Mouse (Mus musculus) urinary bladder, postnatal 25 days (tissue): ENCODE data around the gene Nf2.

Source experiments
- DNase-seq: peaks from one replicate; pipeline ENCODE4 v3.0.0; 2022; ENCODE audit warnings: low spot score

Nf2 gene

GRCm38 (mm10) chr11:4793006-4793405 is 56.3 kb downstream of the Nf2 start:
- DNase-seq, result no peak

- DNase-seq, result no peak
Measured at GRCm38 (mm10) chr11:4791549-4791948, 57.8 kb downstream of the Nf2 start.

DNA sequence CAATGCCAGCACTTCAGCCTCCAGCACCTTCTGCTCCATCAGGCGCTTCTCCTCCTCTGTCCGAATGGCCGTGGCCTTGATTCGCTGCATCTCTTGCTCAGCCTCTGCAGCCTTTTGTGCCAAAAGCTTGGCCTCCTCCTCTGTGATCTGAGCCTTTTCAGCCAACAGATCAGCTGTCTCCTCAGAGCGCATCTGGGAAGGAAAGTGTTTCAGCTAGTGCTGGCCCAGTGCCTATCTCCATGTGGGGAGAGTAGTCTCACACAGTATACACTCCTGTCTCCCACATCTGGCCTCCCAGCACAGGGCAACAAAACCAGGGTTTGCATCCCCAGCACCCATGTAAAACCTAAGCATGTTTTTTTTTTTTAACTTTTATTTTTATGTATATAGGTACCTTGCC is 59.6 kb downstream of the Nf2 start:
- no peak for DNase-seq

GRCm38 (mm10) chr11:4784629-4785142 is 64.7 kb downstream of the Nf2 start:
- DNase-seq, result no peak

DNA sequence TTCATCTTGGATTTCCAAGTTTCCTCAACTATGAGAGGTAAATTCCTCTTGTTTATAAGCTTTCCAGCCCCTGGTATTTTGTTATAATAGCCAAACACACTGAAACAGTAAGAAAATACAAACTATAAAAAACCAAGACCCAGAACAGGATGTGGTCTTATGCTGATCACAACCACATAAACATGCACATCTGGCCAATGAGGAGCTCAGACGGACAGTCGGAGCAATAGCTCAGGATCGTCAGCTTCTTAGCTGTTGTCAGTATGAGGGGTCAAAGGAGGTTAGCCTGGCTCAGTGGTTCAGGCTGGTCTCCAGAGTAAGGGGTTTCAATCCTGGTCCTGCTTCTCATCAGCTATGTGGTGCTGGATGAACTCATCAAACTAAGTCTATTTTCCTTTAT is 66.2 kb downstream of the Nf2 start:
- no peak for DNase-seq

- DNase-seq, result no peak
Measured at GRCm38 (mm10) chr11:4780927-4781326, 68.4 kb downstream of the Nf2 start.

DNA sequence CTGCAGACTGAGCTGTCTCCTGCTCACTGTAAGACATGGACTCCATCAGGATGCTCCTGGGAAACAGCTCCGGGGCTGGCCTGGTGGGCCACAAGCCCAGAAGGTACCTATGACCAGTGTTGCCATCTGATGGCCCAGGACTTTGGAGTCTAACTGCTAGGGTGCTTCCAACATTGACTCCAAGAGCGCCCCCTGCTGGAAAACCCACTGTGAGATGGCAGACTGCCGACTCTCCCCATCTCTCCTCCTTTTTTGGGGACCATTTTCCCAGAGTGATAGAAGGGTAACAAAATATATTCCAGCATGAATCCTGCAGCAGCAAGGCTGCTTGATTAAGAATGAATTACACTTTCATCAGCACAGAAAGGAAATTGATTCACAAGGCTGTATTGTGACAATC is 76.4 kb downstream of the Nf2 start:
- DNase-seq, result peak; percentile 80

GRCm38 (mm10) chr11:4771756-4772155 is 77.6 kb downstream of the Nf2 start:
- no peak for DNase-seq

DNA sequence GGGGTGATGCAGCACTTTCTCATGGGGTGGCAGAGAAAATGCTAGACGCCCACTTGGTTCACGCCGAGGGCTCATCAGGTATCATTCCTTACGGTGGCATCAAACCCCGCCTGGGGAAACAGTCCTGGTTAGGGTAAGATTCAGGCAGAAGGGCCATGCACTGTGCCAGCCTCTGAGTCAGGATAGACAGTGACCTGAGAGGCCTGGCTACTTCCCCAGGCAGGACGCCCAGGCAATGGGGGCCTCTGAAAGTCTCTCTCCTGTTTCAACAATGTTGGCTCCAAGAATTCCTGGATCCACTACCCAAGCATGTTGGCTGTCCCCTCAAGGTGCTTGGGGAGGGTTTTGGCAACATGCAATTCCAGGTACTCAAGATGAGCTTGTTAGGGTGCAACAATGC is 79.5 kb downstream of the Nf2 start:
- no peak for DNase-seq

- no peak for DNase-seq
Measured at GRCm38 (mm10) chr11:4769293-4769692, 80.0 kb downstream of the Nf2 start.

GRCm38 (mm10) chr11:4768399-4768798 is 80.9 kb downstream of the Nf2 start:
- DNase-seq, result no peak

DNA sequence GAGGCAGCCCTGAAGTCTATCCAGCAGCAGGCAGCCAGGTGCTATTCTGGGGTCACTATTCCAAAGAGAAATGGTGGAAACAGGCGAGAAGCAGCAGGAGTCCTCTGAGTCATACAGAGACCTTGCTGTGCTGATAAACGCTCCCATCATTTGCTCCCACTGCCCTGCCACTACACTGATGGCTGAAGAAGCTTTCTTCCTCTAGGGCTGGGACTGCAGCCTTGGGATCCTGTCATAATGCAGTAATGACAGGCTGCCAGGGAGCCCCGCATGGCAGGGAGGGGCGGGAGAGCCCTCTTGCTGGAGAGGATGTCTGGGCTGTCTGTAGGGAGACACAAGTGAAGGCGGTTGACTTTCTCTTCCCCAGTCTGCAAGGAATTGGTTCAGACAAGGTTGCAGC is 84.9 kb downstream of the Nf2 start:
- DNase-seq, result no peak

DNA sequence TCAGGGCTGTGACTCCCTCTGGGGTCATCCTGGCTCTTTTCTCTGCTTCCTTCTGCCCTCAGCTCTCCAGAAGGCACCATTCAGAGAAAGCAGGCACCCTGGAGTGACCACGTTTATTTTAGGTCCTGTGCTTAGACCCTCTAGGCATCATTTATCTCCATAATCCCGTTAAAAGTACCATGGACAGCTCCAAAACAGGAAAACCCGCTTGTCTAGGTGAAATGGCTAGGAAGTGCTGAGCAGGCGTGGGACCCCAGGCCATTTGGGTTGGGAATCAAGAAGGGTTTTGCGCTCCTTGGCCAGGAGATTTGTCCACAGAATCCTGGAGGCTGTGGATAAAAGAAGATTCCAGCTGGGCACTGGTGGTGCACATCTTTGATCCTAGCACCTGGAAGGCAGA is 85.7 kb downstream of the Nf2 start:
- no peak for DNase-seq

GRCm38 (mm10) chr11:4762511-4762910 is 86.8 kb downstream of the Nf2 start:
- no peak for DNase-seq

GRCm38 (mm10) chr11:4761991-4762390 is 87.3 kb downstream of the Nf2 start:
- DNase-seq, result no peak

- DNase-seq, result no peak
Measured at GRCm38 (mm10) chr11:4760438-4760837, 88.9 kb downstream of the Nf2 start.

DNA sequence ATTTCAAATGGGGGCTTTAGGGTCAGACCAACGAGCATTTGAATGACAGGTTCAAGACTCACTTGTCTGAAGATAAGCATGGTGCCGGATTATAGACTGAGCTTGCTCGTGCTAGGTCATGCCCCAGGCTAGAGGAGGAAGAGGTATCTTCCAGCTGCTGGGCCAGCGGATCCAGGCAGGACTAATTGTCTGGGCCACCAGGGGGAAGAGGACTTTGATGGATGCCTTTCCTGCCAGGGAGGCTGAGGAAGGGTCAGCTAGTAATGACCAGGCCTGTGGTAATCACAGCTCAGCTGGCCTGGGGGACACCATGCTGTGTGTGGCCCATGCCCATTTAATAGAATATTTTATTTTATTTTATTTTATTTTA is 91.6 kb downstream of the Nf2 start:
- DNase-seq, result no peak

DNA sequence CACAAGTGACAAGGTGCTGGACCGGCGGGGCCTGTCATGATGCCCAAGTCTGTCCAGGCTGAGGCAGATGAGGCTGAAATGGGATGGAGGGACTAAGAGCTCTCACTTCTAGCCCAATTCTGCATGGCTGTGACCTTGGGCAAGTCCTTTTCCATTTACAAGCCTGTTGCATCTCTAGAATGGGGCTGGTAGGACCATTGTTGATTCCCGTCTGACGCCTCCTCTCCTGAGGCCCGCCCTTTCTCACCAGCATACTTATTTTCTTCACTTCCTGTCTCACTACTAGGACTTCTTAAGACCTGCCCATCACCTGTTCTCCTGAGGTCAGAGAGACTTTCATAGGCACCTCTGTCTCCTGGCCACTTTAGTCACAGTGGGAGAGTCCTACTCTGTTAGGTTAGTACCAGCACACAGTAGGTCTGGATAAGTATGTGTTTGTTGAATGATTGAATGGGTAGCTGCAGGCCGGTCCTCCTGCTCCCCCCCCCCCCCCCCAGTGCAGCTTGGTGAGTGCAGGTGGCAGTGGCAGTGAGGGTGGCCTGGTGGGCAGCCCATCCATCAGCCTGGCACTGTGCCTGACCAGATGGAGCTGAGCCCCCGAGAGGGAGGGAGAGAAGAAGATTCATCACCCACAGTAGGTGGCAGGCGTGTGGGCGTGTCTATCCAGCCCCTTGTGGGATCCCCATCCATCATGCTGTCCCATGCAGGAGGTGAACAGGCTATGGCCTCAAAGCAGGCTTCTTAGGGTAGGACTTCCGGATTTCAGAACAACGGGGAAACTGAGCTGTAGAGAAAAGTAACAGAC is 92.2 kb downstream of the Nf2 start:
- DNase-seq, result no peak

- DNase-seq, result no peak
Measured at GRCm38 (mm10) chr11:4756460-4756859, 92.9 kb downstream of the Nf2 start.

- no peak for DNase-seq
Measured at GRCm38 (mm10) chr11:4754867-4755266, 94.5 kb downstream of the Nf2 start.

DNA sequence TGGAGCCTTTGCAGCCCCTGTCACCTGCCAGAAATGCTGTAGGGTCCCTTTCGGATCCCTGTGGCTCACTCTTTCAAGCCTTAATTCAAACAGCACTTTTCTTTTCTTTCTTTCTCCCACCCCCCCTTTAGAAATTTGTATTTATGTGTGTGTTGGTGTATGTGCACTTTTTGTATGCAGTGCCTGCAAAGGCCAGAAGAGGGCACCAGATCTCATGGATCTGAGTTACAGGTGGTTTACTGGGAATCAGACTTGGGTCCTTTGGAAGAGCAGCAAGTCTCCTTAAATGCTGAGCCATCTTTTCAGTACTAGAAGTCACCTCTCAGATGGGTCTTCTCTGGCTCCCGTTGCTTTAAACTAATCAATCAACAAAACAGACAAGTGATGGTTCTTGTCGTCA is 95.3 kb downstream of the Nf2 start:
- DNase-seq, result no peak

- DNase-seq, result no peak
Measured at GRCm38 (mm10) chr11:4752836-4753235, 96.5 kb downstream of the Nf2 start.

- DNase-seq, result peak; percentile 76
Measured at GRCm38 (mm10) chr11:4750263-4750662, 99.1 kb downstream of the Nf2 start.

DNA sequence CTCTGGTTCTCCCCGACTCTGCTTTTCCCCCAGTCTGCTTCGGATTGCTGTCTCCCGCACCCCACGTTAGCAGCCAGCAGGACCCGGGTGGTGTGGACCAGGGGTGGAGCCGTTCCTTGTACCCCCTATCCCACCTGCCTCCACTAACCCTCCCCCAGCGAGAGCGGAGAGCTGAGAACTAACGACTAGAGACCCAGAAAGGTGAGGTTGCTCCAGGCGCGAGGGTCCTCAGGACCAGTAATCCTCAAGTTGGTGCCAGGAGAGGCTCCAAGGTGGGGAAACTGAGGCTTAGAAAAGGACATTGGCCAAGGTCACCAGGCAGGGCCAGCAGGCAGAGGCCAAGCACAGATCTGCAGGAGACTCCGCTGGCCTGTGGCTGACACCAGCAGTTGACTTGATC is 102.1 kb downstream of the Nf2 start:
- DNase-seq, result no peak
